8 mouse cellular contexts compared by ENCODE assay signal in the genomic region with DNA sequence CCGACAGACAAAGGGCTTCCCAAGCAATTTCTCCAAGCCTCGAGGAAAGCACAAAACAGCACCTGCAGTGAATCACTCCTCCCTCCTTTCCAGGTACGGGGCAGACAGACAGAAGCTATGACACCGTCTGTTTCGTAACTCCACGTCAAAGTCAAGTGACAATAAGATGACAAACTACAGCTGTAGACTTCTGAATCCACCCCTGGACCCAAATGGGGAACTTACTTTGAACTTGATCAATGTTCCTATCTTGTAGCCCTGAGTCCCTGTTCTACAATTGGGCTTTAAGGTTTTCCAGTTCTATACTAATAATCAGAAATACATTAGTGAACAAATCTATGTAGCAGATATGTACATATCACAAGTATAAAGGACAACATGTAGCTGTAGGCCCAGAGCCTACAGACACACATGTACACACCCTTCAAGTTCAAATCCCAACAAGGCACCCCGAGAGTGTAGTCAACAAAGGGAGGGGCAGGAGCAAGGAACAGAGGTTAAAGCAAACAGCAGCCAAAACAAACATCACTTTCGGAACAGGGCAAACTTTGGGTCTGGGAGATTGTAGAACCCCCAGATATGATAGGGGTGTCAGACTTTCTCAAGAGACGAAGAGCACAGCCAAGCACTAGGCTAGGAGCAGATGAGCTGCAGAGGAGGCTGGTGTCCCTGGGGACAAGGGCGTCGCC. TPM values are rescaled to one million over a fixed set of nuclear protein-coding genes. Genes with fewer than 3 reads are reported as not detected.
DNase-seq lines count a peak whose midpoint lies in the region; ATAC-seq and TF ChIP-seq lines count a peak whose summit lies in the region.

No protein-coding gene starts in this region.

- no peak overlapping the region for H3K9ac ChIP-seq in limb, embryonic 11.5 days (ENCODE audit: low read length)
- H3K9ac ChIP-seq in midbrain, postnatal 0 days (replicated peaks; ENCODE audit: low read length, poor library complexity, severe bottlenecking), result peak overlapping the region; percentile 56; the same call in 1 of the 2 replicates

- H3K4me2 ChIP-seq in limb, embryonic 11.5 days (ENCODE audit: low read depth, severe bottlenecking), result peak overlapping the region; percentile 84
- H3K4me2 ChIP-seq in midbrain, postnatal 0 days (ENCODE audit: low read depth, low read length, poor library complexity, severe bottlenecking), result peak overlapping the region; percentile 51

- intact Hi-C loops in left cerebral cortex, adult 2 months (cut with DNase I), result loop anchor here (5.0 kb wide), 3 partner anchors 90 to 120 kb away; no protein-coding TSS in a partner anchor
- intact Hi-C loops in left cerebral cortex, postnatal 14 days (cut with DNase I), result loop anchor here (10.0 kb wide), 1 partner anchor 88 kb away; no protein-coding TSS in a partner anchor

- H3K27ac ChIP-seq in left cerebral cortex, adult 2 months, result peak overlapping the region; percentile 87
- no peak overlapping the region for H3K27ac ChIP-seq in limb, embryonic 11.5 days (replicated peaks; ENCODE audit: low read depth, low read length)
- H3K27ac ChIP-seq in midbrain, postnatal 0 days (ENCODE audit: low read depth, low read length), result no peak overlapping the region

- H3K36me3 ChIP-seq in erythroblast, embryonic 14.5 days (ENCODE audit: control insufficient read depth), result no peaks in the 10 kb centered on the region
- H3K36me3 ChIP-seq in limb, embryonic 11.5 days (ENCODE audit: control insufficient read depth, insufficient read depth, low read length), result no peaks in the 10 kb centered on the region
- no peaks in the 10 kb centered on the region for H3K36me3 ChIP-seq in midbrain, postnatal 0 days (ENCODE audit: insufficient read depth, low read length)

- H3K4me3 ChIP-seq in left cerebral cortex, adult 2 months, result peak overlapping the region; percentile 65
- peak overlapping the region; percentile 77 for H3K4me3 ChIP-seq in erythroblast, embryonic 14.5 days (replicated peaks)
- peak overlapping the region; percentile 44; the same call in 1 of the 2 replicates for H3K4me3 ChIP-seq in limb, embryonic 11.5 days (ENCODE audit: low read depth, low read length)
- peak overlapping the region; percentile 60 for H3K4me3 ChIP-seq in midbrain, postnatal 0 days (ENCODE audit: low read depth, low read length)

- peaks cover 28% of the 10 kb centered on the region for H3K4me1 ChIP-seq in erythroblast, embryonic 14.5 days (ENCODE audit: control insufficient read depth)
- H3K4me1 ChIP-seq in limb, embryonic 11.5 days (ENCODE audit: control insufficient read depth, insufficient read depth, low read length), result no peaks in the 10 kb centered on the region
- H3K4me1 ChIP-seq in midbrain, postnatal 0 days (ENCODE audit: insufficient read depth, low read length), result no peaks in the 10 kb centered on the region

- no peak for DNase-seq in left cerebral cortex, adult 2 months (ENCODE audit: extremely low spot score in 1 of 2, low spot score in 2 of 2)
- DNase-seq in left cerebral cortex, adult 18-20 months (ENCODE audit: low spot score in 2 of 2), result no peak
- DNase-seq in limb, embryonic 11.5 days (ENCODE audit: low spot score), result no peak
- DNase-seq in midbrain, postnatal 0 days (ENCODE audit: low spot score), result no peak
- no peak for DNase-seq in layer of hippocampus, adult 18-20 months (ENCODE audit: low spot score in 2 of 2)
- no peak for DNase-seq in ovary, adult 18-20 months (ENCODE audit: low spot score)
- DNase-seq in left cerebral cortex, postnatal 14 days (ENCODE audit: low spot score in 2 of 2), result no peak

- 0 out of 2 replicates have a peak, but pooled peaks have one; percentile 13 for ATAC-seq in limb, embryonic 11.5 days (ENCODE audit: insufficient number of reproducible peaks, low FRiP score, low TSS enrichment, low read depth)
- ATAC-seq in midbrain, postnatal 0 days (ENCODE audit: low FRiP score), result no peak

- H3K27me3 ChIP-seq in erythroblast, embryonic 14.5 days (ENCODE audit: control insufficient read depth), result peaks cover 2% of the 10 kb centered on the region; the same call in 1 of the 2 replicates
- H3K27me3 ChIP-seq in limb, embryonic 11.5 days (ENCODE audit: control insufficient read depth, insufficient read depth, low read length), result peaks cover 16% of the 10 kb centered on the region
- H3K27me3 ChIP-seq in midbrain, postnatal 0 days (ENCODE audit: insufficient read depth, low read length), result no peaks in the 10 kb centered on the region

- WGBS in limb, embryonic 11.5 days, result 49% methylated on average over 11 of the region's 11 CpGs
- WGBS in midbrain, postnatal 0 days, result 37% methylated on average over 11 of the region's 11 CpGs

- no peak for TF ChIP-seq CTCF in left cerebral cortex, adult 2 months (IDR thresholded peaks at IDR 0.05)
- TF ChIP-seq CTCF in midbrain, postnatal 0 days (IDR thresholded peaks at IDR 0.05), result no peak

- H3K9me3 ChIP-seq in erythroblast, embryonic 14.5 days (ENCODE audit: control insufficient read depth, low read length), result 0 out of 2 replicates have a peak, but pooled peaks cover 3% of the 10 kb centered on the region
- H3K9me3 ChIP-seq in limb, embryonic 11.5 days (ENCODE audit: control insufficient read depth, low read length), result no peaks in the 10 kb centered on the region
- no peaks in the 10 kb centered on the region for H3K9me3 ChIP-seq in midbrain, postnatal 0 days (ENCODE audit: low read length)

RNA-seq across cellular contexts. Expression of gene Reps2, which starts 0.9 kb away (rescaled TPM):
- total RNA-seq in left cerebral cortex, adult 2 months (2021), result 100 to 1,000 TPM; 147 to 153 TPM
- 100 to 1,000 TPM; 143 to 151 TPM for total RNA-seq in left cerebral cortex, adult 18-20 months (2021)
- 0.01 and 0.02 TPM in 2 replicates for polyA plus RNA-seq in erythroblast, embryonic 14.5 days (2012)
- polyA plus RNA-seq in limb, embryonic 11.5 days (2014; fragmentation: Nextera tagmentation; extraction: Ambion mirVana), result 0.44 and 1.1 TPM in 2 replicates
- 16.5 and 21.1 TPM in 2 replicates for total RNA-seq in midbrain, postnatal 0 days (2014; rRNA removed)
- 2.2 and 3.0 TPM in 2 replicates for polyA plus RNA-seq in midbrain, postnatal 0 days (2015; fragmentation: Nextera tagmentation; extraction: Ambion mirVana)
- 100 to 1,000 TPM; 146 to 153 TPM for total RNA-seq in layer of hippocampus, adult 18-20 months (2021)
- total RNA-seq in left cerebral cortex, postnatal 14 days (2021), result 100 to 1,000 TPM; 109 to 123 TPM
